Comparison of ENCODE assay signal across 19 mouse cellular contexts in genomic region chr1:138716991-138717390, GRCm38 (mm10).
DNase-seq lines count a peak whose midpoint lies in the region; TF ChIP-seq lines count a peak whose summit lies in the region.
"Had no signal": no experiment of that assay in that cellular context is flagged by ENCODE, and none has a peak within 500 bp of the region (broad histone marks: within the 10 kb centered on the region; RNA-seq: fewer than 3 reads in every experiment).

No protein-coding gene starts in this region.

- no peak for TF ChIP-seq CTCF in lung, adult 2 months (IDR thresholded peaks at IDR 0.05; ENCODE audit: insufficient read depth, low read length)

- intact Hi-C loops in left cerebral cortex, postnatal 4 days (cut with DNase I), result no loop called here
- intact Hi-C loops in left cerebral cortex, postnatal 10 days (cut with DNase I), result no loop called here

- WGBS in lung, adult 2 months, result 52% methylated on average over 5 of the region's 5 CpGs

- H3K4me3 ChIP-seq in lung, adult 2 months (replicated peaks; ENCODE audit: extremely low read depth, low read depth, low read length), result no peak overlapping the region
- H3K4me3 ChIP-seq: embryonic facial prominence, embryonic 13.5 days; embryonic facial prominence, embryonic 15.5 days; erythroblast, embryonic 14.5 days; forebrain, embryonic 10.5 days; forebrain, embryonic 12.5 days had no signal

- TF ChIP-seq POLR2A in lung, adult 2 months (IDR thresholded peaks at IDR 0.05; ENCODE audit: borderline replicate concordance, extremely low read depth, low read depth, low read length), result no peak

- no peaks in the 10 kb centered on the region for H3K4me1 ChIP-seq in lung, adult 2 months (ENCODE audit: control insufficient read depth, insufficient read depth, low read length)
- H3K4me1 ChIP-seq: embryonic facial prominence, embryonic 15.5 days; forebrain, embryonic 10.5 days; forebrain, embryonic 12.5 days had no signal

- DNase-seq in cerebellum, postnatal 10 days, result peak; percentile 46 to 60
- no peak for DNase-seq in cerebellum, adult 11-12 months
- peak; percentile 29 for DNase-seq in left cerebral cortex, postnatal 4 days
- DNase-seq in left cerebral cortex, postnatal 10 days (ENCODE audit: extremely low spot score in 1 of 2, low spot score in 2 of 2), result no peak
- peak; percentile 8 for DNase-seq in lung, postnatal 10 days
- DNase-seq in lung, adult 2 months, result no peak
- DNase-seq in ovary, postnatal 14 days (ENCODE audit: low spot score), result no peak
- DNase-seq: adrenal gland, adult 2 months; adrenal gland, postnatal 10 days; adrenal gland, postnatal 25 days; B cell, adult 2 months; cerebellum, adult 18-20 months; cerebellum, adult 8-10 months; cerebellum, postnatal 25 days had no signal

Comparison
In these comparisons a context has a peak if more than half of its experiments do, and no peak if none do; other contexts are left out.
1. DNase-seq: peak in cerebellum, postnatal 10 days (2 of 2), left cerebral cortex, postnatal 4 days (single experiment) and lung, postnatal 10 days (single experiment); none in cerebellum, adult 11-12 months (single experiment), left cerebral cortex, postnatal 10 days (0 of 2), lung, adult 2 months (single experiment) and ovary, postnatal 14 days (single experiment).